Mouse (Mus musculus): Measurements from ENCODE around the gene Prrg2. TPM values are rescaled to one million over a fixed set of nuclear protein-coding genes. Genes with fewer than 3 reads are reported as not detected.
"Not testable (repeated sequence)": the region's sequence is repeated elsewhere in the genome, so short reads cannot be mapped to it uniquely, and the experiment has no call there.

Gene Prrg2
- polyA plus RNA-seq, 1 experiment from 2014 or later = 33.7 TPM

DNA sequence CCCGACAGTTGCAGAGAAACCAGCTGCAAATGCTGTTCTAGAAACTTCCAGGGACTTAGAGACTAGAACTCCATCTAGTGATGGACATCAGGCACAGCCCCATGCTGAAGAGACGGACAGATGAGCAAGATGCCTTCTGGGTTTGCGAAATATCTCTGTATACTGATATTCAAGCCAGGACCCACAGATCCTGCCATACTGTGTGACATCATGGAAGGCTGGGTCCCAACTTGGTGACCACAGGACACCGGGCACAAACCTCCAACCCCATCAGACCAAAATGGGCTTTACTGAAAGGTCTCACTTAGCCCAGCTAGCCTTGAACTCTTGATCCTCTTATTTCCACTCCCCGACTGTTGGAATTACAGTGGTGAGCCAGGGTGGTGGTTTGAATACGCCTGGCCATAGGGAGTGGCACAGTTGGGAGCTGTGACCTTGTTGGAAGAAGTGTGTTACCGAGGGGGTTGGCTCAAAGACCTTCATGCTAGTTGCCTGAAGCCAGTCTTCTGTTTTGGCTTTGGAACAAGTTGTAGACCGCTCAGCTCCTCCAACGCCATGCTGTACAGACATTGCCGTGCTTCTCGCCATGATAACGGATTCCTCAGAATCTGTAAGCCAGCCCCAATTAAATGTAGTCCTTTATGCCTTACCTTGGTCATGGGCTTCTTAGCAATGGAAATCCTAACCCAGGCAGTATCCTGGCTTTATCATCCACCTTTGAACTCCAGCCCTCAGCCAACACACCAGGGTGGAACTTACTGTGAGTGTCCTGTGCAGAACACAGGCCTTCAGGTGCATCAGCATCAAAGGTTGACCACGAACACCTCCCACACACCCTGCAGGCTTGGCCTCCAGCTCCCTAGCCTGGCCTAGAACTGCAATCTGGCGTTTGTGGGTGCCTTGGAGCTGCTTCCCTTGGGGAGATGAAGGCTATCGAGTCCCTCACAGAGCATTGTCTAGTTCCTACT is 37.9 kb downstream of the Prrg2 start:
- Histone ChIP-seq H3K4me3 (replicated peaks) (no peak overlapping the region), H3K4me2 (no peak overlapping the region), H3K27ac (no peak overlapping the region; the same call in 1 of the 2 replicates), H3K4me1 (peaks cover 5% of the 10 kb centered on the region; the same call in 1 of the 2 replicates), H3K27me3 (0 out of 2 replicates have a peak, but pooled peaks cover 4% of the 10 kb centered on the region), H3K36me3 (peaks cover 33% of the 10 kb centered on the region), H3K9ac (no peak overlapping the region), H3K9me3 (replicated peaks) (no peaks in the 10 kb centered on the region)
- WGBS = 88% methylated on average over 15 of the region's 15 CpGs
- no peak for ATAC-seq (replicated peaks; ENCODE audit: low FRiP score)

DNA sequence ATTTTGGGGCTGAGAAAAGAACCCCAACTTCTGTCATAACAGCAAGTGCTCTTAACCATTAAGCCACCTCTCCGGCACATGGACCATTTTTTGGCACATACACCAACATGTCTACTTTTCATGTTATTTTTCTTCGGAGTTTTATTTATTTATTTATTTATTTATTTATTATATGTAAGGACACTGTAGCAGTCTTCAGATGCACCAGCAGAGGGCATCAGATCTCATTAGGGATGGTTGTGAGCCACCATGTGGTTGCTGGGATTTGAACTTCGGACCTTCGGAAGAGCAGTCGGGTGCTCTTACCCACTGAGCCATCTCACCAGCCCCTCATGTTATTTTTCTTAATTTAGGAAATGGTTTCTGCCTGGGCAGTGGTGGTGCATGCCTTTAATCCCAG is 38.8 kb downstream of the Prrg2 start:
- H3K9ac ChIP-seq; H3K4me3 ChIP-seq (replicated peaks); H3K27me3 ChIP-seq; H3K27ac ChIP-seq; H3K4me2 ChIP-seq; H3K9me3 ChIP-seq (replicated peaks); ATAC-seq (replicated peaks; ENCODE audit: low FRiP score): not testable (repeated sequence)
- WGBS = 79% methylated on average over 5 of the region's 5 CpGs
- peaks cover 12% of the 10 kb centered on the region for H3K4me1 ChIP-seq
- peaks cover 24% of the 10 kb centered on the region for H3K36me3 ChIP-seq

DNA sequence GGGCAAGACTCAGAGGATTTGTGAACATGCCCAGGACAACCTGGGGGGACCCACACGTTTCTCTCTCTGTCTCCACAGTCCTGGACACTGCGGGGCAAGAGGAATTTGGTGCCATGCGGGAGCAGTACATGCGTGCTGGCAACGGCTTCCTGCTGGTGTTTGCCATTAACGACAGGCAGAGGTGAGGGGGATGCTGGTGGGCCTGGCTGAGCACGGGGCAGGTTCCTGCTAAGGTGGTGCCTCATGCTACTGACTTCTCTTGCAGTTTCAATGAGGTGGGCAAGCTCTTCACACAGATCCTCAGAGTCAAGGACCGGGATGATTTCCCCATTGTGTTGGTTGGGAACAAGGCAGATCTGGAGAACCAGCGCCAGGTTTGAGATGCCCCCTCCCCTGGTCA is 42.3 kb downstream of the Prrg2 start:
- Histone ChIP-seq H3K9ac (no peak overlapping the region), H3K4me1 (peaks cover 25% of the 10 kb centered on the region), H3K36me3 (no peaks in the 10 kb centered on the region), H3K27me3 (0 out of 2 replicates have a peak, but pooled peaks cover 4% of the 10 kb centered on the region), H3K4me2 (no peak overlapping the region), H3K9me3 (replicated peaks) (no peaks in the 10 kb centered on the region), H3K27ac (no peak overlapping the region), H3K4me3 (replicated peaks) (no peak overlapping the region)
- ATAC-seq (replicated peaks; ENCODE audit: low FRiP score) = no peak
- WGBS = 73% methylated on average over 9 of the region's 9 CpGs

DNA sequence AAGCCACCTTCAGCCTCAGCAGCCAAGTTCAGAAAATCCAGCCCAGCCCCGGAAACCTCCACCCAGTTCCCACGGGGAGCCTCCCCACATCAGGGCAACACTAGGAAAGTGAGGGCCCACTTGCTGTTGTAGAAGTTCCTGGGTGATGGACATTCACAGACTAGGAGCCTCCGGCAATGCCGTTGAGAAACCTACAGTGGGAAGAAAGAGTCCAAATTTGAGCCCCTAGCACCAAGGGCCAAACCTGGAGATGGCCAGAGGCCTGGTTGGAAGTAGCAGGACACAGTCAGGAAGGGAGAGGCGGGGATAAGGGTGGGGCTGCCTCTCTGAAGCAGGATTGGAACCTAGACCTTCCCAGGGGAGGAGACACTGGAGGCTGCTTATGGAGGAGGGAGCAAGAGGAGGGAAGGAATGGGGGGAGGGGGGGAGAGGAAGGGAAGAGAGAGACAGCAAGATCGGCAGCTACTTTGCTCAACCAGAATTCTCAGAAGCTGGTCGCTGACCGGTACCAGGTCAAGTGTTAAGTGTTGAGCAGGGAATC is 43.4 kb downstream of the Prrg2 start:
- ATAC-seq (replicated peaks; ENCODE audit: low FRiP score) = no peak
- H3K9ac ChIP-seq = peak overlapping the region; percentile 65
- H3K4me2 ChIP-seq = peak overlapping the region; percentile 91
- peak overlapping the region; percentile 98 for H3K27ac ChIP-seq
- peak overlapping the region; percentile 95 for H3K4me3 ChIP-seq (replicated peaks)
- no peaks in the 10 kb centered on the region for H3K9me3 ChIP-seq (replicated peaks)
- WGBS = 25% methylated on average over 8 of the region's 8 CpGs
- H3K4me1 ChIP-seq = peaks cover 35% of the 10 kb centered on the region
- 0 out of 2 replicates have a peak, but pooled peaks cover 4% of the 10 kb centered on the region for H3K27me3 ChIP-seq
- no peaks in the 10 kb centered on the region; the same call in 1 of the 2 replicates for H3K36me3 ChIP-seq

DNA sequence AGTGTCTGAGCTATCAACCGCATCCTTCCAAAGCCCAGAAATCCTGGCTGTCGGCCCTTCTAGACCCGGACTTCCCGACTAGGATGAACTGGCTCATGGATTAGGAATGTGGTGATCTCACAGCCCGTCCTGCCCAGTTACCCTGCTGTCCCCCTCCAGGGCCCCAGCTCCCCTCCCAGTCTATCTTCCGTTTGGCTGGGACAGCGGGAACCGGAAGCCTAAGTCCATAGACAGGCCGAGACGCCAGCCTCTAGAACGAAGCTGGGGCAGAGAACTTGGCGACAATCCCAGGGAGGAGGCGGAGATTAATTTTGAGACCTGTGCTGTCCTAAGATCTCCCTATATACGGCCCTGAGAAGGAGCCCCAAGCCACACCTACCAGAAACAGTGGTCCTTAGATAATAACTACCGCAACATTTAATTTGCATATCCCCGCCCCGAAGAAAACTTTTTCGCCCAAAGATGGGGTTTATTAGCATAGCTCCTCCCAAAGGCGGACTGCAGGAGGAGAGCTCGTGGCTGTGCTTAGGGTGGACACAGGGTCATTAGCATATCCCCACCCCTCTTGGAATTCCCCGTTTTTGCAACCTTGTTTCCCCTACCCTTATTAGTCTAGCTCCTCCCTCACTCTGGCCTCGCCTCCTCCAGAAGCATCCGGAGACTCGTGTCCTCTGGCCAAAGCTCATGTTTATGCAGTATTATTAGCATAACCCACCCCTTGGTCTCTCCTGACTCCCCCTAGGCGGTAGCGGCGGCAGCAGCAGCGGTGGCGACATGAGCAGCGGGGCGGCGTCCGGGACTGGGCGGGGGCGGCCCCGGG is 45.0 kb downstream of the Prrg2 start, which contains the start of gene Rras:
Gene Rras (plus strand): TSS at position 720 of the 820 bp plus-strand sequence.
- peak within 1 kb of the TSS; percentile 95 for H3K4me3 ChIP-seq (replicated peaks)

DNA sequence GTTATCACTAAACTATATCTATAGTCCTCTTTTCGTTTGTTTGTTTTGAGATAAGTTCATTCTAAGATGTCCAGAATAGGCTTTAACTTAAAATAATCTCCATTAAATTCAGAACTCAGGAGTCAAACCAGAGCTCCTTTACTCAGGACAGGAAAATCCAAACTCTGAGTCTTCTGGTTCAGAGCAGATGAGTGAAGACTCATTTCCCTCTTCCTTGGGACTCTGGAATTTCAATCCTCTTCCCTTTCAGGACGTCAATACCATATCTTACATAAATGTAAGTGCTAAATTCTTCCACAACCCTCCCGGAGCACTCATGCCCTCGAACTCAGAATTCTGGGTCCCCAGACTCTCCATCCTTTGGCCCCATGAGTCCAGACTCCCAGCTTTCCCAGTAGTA is 45.7 kb downstream of the Prrg2 start:
- Histone ChIP-seq H3K9me3 (replicated peaks) (no peaks in the 10 kb centered on the region), H3K36me3 (peaks cover 23% of the 10 kb centered on the region), H3K4me1 (peaks cover 41% of the 10 kb centered on the region), H3K27ac (peak overlapping the region; percentile 98), H3K27me3 (0 out of 2 replicates have a peak, but pooled peaks cover 4% of the 10 kb centered on the region), H3K4me3 (replicated peaks) (peak overlapping the region; percentile 95), H3K4me2 (peak overlapping the region; percentile 91), H3K9ac (peak overlapping the region; percentile 50)
- WGBS = 4% methylated on average over 4 of the region's 4 CpGs
- no peak for ATAC-seq (replicated peaks; ENCODE audit: low FRiP score)

More for the DNA sequence above, 45.0 kb downstream of the Prrg2 start, which contains the start of gene Rras:
- Histone ChIP-seq H3K27ac (peak within 1 kb of the TSS; percentile 98), H3K4me1 (peaks cover 41% of the 10 kb centered on the region), H3K36me3 (peaks cover 16% of the 10 kb centered on the region), H3K4me2 (peak within 1 kb of the TSS; percentile 91), H3K9me3 (replicated peaks) (no peaks in the 10 kb centered on the region), H3K9ac (peak within 1 kb of the TSS; percentile 65), H3K27me3 (0 out of 2 replicates have a peak, but pooled peaks cover 4% of the 10 kb centered on the region)
- peak; percentile 93 for ATAC-seq (replicated peaks; ENCODE audit: low FRiP score)
- under 1% methylated on average over 36 of the region's 36 CpGs for WGBS

DNA sequence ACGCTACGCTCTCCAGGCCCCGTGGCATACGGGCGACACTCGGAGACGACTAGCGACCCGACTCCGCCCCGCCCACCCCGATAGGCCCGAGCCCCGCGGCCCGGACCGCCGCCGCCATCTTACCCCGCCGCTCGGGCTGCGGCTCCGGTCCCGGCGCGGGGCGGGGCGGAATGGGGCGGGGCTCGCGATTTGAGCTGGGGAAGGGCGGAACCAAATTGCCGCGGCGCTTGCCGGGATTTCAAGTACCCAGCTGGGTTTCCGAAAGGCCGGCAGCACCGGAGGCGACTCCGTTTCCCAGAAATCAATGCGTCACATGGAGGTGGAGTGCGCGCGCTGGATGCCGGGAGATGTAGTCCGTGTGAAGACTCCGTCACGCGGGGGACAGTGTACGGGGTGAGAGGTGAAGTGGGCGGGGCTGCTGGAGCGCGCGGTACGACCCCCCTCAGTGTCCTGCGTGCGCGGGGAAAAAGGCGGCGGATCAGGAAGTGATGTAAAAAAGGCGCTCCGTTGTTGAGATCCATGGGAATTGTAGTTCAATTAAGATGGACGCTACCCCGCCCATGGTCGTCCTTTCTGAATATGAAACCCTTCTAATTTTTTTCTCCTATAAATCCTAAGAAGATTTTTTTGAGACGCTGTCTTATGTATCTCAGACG is 46.4 kb downstream of the Prrg2 start, which contains the start of gene Scaf1:
Gene Scaf1 (minus strand): TSS at position 407 of the 656 bp plus-strand sequence.
- ATAC-seq (replicated peaks; ENCODE audit: low FRiP score) = peak; percentile 87
- H3K27me3 ChIP-seq = 0 out of 2 replicates have a peak, but pooled peaks cover 4% of the 10 kb centered on the region
- peaks cover 30% of the 10 kb centered on the region for H3K36me3 ChIP-seq
- H3K4me1 ChIP-seq = peaks cover 41% of the 10 kb centered on the region
- peak within 1 kb of the TSS; percentile 91 for H3K4me2 ChIP-seq
- peak within 1 kb of the TSS; percentile 95 for H3K4me3 ChIP-seq (replicated peaks)
- no peaks in the 10 kb centered on the region for H3K9me3 ChIP-seq (replicated peaks)
- peak within 1 kb of the TSS; percentile 98 for H3K27ac ChIP-seq
- under 1% methylated on average over 67 of the region's 69 CpGs for WGBS
- peak within 1 kb of the TSS; percentile 99 for H3K9ac ChIP-seq

DNA sequence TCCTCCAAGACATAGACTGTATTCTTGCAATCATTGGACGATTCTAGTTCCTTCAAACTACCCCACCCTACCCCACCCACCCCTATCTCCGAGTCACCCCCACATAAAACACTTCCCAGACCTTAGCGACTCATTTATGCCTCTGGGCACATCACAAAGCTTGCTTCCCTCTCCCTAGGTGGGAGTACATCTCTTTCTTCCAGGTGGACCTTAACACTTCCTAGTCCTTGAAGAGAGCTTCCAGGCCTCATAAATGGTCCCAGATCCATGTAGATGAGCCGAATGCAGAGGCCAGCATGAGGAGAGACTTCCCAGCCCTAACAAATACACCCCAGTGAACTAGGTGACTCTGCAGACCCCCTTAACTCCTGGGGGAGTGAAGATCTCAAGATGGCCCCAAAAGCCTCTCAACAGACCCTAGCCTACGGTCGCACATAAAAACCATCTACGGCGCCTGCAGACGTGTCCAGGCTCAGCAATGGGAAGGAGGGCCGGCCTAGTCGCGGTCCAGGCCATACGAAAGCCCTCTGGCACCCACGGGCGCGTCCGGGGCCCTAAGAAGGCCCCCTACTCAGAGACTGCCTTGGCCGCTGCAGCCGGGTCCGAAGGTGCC is 47.0 kb downstream of the Prrg2 start:
- WGBS = under 1% methylated on average over 20 of the region's 20 CpGs
- H3K4me1 ChIP-seq = peaks cover 41% of the 10 kb centered on the region
- H3K9ac ChIP-seq = peak overlapping the region; percentile 99
- H3K4me2 ChIP-seq = peak overlapping the region; percentile 91
- no peaks in the 10 kb centered on the region for H3K9me3 ChIP-seq (replicated peaks)
- H3K4me3 ChIP-seq (replicated peaks) = peak overlapping the region; percentile 95
- H3K36me3 ChIP-seq = peaks cover 35% of the 10 kb centered on the region
- ATAC-seq (replicated peaks; ENCODE audit: low FRiP score) = no peak
- H3K27me3 ChIP-seq = 0 out of 2 replicates have a peak, but pooled peaks cover 4% of the 10 kb centered on the region
- H3K27ac ChIP-seq = peak overlapping the region; percentile 98

DNA sequence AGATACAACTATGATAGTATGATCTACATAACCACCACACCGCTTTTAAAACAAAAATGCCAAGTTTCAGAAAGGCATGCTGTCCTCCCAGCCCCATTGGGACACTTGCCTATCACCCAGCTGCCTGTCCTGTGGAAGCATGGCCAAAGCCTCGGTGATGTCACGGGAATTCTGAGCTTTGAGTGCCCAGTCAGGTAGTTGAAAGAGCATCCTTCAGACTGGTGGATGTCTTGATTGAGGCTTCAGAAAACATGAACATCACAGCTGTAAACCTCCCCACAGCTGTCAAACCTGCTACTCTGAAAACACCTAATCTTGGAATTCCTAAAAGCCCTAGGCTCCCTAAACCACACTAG is 48.4 kb downstream of the Prrg2 start:
- H3K9me3 ChIP-seq (replicated peaks) = no peaks in the 10 kb centered on the region
- H3K27ac ChIP-seq = no peak overlapping the region
- H3K4me1 ChIP-seq = peaks cover 32% of the 10 kb centered on the region
- no peak overlapping the region for H3K9ac ChIP-seq
- no peak for ATAC-seq (replicated peaks; ENCODE audit: low FRiP score)
- H3K4me2 ChIP-seq = 0 out of 2 replicates have a peak overlapping the region, but pooled peaks have one; percentile 91
- no peaks in the 10 kb centered on the region for H3K27me3 ChIP-seq
- H3K36me3 ChIP-seq = peaks cover 49% of the 10 kb centered on the region
- WGBS = 99% methylated on average over 3 of the region's 3 CpGs
- no peak overlapping the region; the same call in 1 of the 2 replicates for H3K4me3 ChIP-seq (replicated peaks)

DNA sequence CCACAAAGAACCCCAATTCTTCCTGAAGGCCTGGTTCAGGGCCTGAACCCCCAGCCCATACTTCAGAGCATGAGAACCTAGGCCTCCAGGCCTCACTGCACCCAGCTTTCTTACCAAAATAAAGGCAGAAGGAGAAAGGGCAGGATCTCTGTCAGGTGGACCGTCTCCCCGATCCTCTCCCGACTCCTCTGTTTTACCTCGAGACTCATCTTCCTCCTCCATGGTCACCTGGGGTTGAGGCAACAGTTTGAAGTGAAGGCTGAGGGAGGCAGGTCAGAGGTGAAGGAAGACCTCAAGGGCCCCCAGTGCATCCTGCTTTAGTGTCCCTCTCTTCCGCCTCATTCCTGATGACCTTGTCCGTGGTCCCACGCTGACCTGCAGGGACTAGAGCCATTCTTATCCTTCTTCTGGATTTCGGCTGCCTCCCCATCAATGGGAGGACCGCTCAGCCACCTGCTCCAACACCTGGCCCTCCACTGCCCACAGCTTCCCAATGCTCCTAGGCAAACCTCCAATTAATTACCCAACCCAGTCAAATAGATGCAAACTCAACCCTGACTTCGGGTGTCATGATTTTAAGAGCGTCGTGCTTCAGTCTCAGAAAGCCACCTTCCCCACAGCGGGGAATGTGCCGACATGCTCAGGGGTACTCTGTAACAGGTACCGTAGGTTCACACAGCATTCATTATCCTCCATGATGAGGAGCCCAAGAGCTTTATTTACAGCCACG is 48.9 kb downstream of the Prrg2 start:
- Histone ChIP-seq H3K4me2 (no peak overlapping the region), H3K4me1 (peaks cover 27% of the 10 kb centered on the region), H3K9me3 (replicated peaks) (no peaks in the 10 kb centered on the region), H3K27ac (no peak overlapping the region), H3K4me3 (replicated peaks) (no peak overlapping the region), H3K9ac (no peak overlapping the region), H3K36me3 (peaks cover 55% of the 10 kb centered on the region), H3K27me3 (no peaks in the 10 kb centered on the region)
- 93% methylated on average over 16 of the region's 16 CpGs for WGBS
- ATAC-seq (replicated peaks; ENCODE audit: low FRiP score) = no peak
